Mouse (Mus musculus): Measurements from ENCODE around the gene Pde11a.

DNA sequence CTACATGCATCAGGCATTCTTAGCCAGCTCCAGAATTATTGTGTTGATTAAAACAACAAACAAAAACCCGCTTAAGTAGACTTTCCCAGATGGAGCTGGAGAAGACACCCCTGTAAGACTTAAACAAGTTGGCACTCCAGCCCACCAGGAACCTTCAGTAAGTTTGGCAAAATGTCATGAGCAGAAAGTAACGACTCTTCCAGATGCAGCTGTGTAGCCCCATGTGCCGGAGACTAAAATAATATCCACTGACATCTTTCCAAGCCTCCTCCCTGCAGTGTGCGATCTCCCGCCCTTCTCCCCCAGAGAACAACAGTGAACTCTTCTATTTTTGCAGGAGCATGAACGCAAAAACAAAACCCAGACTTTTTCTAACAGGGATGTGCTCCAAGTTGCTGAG lies 265.5 kb downstream of the Pde11a start:
- TF ChIP-seq ZNF384 (IDR thresholded peaks at IDR 0.05; ENCODE audit: low read depth, low read length): no peak
- no peak for TF ChIP-seq ZC3H11A (IDR thresholded peaks at IDR 0.05; ENCODE audit: borderline replicate concordance, low read depth, low read length)
- no peak for TF ChIP-seq HCFC1 (IDR thresholded peaks at IDR 0.05; ENCODE audit: borderline replicate concordance, insufficient read depth, low read length)
- no peak for TF ChIP-seq CHD2 (IDR thresholded peaks at IDR 0.05; ENCODE audit: low read depth, low read length)
- TF ChIP-seq MAFK (IDR thresholded peaks at IDR 0.05; ENCODE audit: insufficient read depth, low read depth, low read length): no peak
